Mouse (Mus musculus) forebrain, embryonic 16.5 days (tissue): ENCODE measurements around the gene Rgma. TPM values are rescaled to one million over a fixed set of nuclear protein-coding genes. Genes with fewer than 3 reads are reported as not detected.

Experiments used
- ATAC-seq: fragments of 200-750 bp; cut with Nextera tagmentation; 2 replicates; pipeline ENCODE4 v1.8.0; 2017; ENCODE audit warnings: mild to moderate bottlenecking, moderate library complexity
- H3K27ac ChIP-seq: fragments of 300-500 bp; sonication (generic); 2 replicates; pipeline ENCODE4 v1.5.1; 2014; ENCODE audit warnings: low read length, control low read depth
- H3K27me3 ChIP-seq: fragments of 300-500 bp; sonication (generic); replicated peaks from 2 replicates; pipeline ENCODE4 v1.6.1; 2014; ENCODE audit warnings: low read length; ENCODE audit not compliant: control insufficient read depth, insufficient read depth
- H3K36me3 ChIP-seq: fragments of 300-500 bp; sonication (generic); 2 replicates; pipeline ENCODE4 v1.6.1; 2014; ENCODE audit not compliant: control insufficient read depth, insufficient read depth
- H3K4me1 ChIP-seq: fragments of 300-500 bp; sonication (generic); replicated peaks from 2 replicates; pipeline ENCODE4 v1.6.1; 2014; ENCODE audit warnings: low read length; ENCODE audit not compliant: control insufficient read depth, insufficient read depth
- H3K4me2 ChIP-seq: fragments of 300-500 bp; sonication (generic); 2 replicates; pipeline ENCODE4 v1.6.1; 2014; ENCODE audit warnings: mild to moderate bottlenecking, low read length, control low read depth
- H3K4me3 ChIP-seq: fragments of 300-500 bp; sonication (generic); replicated peaks from 2 replicates; pipeline ENCODE4 v1.5.1; 2014; ENCODE audit warnings: mild to moderate bottlenecking, low read length, control low read depth
- H3K9ac ChIP-seq: fragments of 300-500 bp; sonication (generic); replicated peaks from 2 replicates; pipeline ENCODE4 v1.6.1; 2014; ENCODE audit warnings: low read depth, low read length, control low read depth
- H3K9me3 ChIP-seq: fragments of 300-500 bp; sonication (generic); 2 replicates; pipeline ENCODE4 v1.6.1; 2016; ENCODE audit warnings: low read length; ENCODE audit not compliant: control insufficient read depth
- WGBS: fragments of 180-500 bp; shearing (Covaris S2); extraction: QIAGEN DNeasy Blood & Tissue Kit; methylation state at CpG from one replicate; pipeline ENCODE4 v1.1.7; 2014; 5-methylcytosine and 5-hydroxymethylcytosine counted together
- polyA plus RNA-seq: library from polyadenylated mRNA; unstranded; fragments of >200 nt; fragmentation: Nextera tagmentation; extraction: Ambion mirVana; gene quantifications from 2 replicates; pipeline ENCODE4 v1.2.1, GENCODE M21; 2015

The Rgma gene
- polyA plus RNA-seq, result 22.2 and 23.1 TPM in 2 replicates

- Histone ChIP-seq H3K9ac (peak within 1 kb of the TSS; percentile 84), H3K9me3 (no peaks in the 10 kb centered on the region), H3K4me3 (peak within 1 kb of the TSS; percentile 73), H3K27ac (peak within 1 kb of the TSS; percentile 82), H3K36me3 (no peaks in the 10 kb centered on the region), H3K4me1 (peaks cover 45% of the 10 kb centered on the region), H3K27me3 (0 out of 2 replicates have a peak, but pooled peaks cover 4% of the 10 kb centered on the region), H3K4me2 (peak within 1 kb of the TSS; percentile 87)
- peak; percentile 84 for ATAC-seq
- 0% methylated on average over 65 of the region's 85 CpGs for WGBS
Measured at GRCm38 (mm10) chr7:73375257-73376100, at the start of gene Rgma. Gene Rgma (plus strand): TSS chr7:73375509.

DNA sequence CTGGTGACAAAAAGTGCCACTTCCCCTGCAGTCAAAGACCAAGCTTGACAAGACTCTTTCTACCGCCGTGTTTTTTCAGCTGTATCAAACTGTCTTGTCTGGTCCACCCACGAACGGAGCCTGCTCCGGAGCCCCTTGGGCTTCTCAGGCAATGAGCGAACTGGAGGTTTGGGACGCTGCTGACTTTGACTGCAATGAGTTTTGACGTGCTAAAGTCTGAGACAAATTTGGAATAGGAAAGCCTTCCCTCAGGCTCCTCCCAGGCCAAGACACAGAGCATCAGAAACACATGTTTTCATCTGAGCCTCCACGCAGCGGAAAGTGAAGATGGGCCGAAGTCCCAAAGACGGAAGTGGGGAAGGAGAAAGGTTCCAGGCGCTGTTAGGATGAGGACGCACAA, 49.1 kb upstream of the Rgma start:
- 93% methylated on average over 14 of the region's 14 CpGs for WGBS

DNA sequence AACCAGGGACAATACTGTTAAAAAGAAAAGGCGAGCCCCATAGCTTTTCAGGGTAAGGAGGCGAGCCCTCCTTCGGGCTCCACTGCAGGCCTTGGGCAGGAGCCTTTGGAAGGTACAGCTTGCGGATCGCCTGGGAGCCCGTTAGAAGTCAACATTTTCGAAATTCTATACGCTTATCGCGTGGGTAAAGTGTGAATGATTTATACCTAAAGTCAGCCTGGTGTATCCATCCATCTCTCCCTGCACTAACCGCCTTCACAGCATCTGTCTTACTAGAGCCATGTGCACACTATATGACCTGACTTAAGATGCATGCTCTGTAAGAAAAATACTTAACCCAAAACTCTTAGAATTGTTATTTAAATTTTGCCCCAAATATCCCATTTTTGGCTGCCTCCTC, 48.6 kb upstream of the Rgma start:
- H3K4me3 ChIP-seq, result no peak overlapping the region
- H3K4me1 ChIP-seq, result no peaks in the 10 kb centered on the region
- H3K36me3 ChIP-seq, result no peaks in the 10 kb centered on the region
- no peaks in the 10 kb centered on the region for H3K9me3 ChIP-seq
- no peak for ATAC-seq
- 93% methylated on average over 11 of the region's 11 CpGs for WGBS
- no peak overlapping the region for H3K4me2 ChIP-seq
- no peak overlapping the region for H3K27ac ChIP-seq
- no peaks in the 10 kb centered on the region for H3K27me3 ChIP-seq
- no peak overlapping the region for H3K9ac ChIP-seq

More for the DNA sequence above, 49.1 kb upstream of the Rgma start:
- H3K4me1 ChIP-seq, result no peaks in the 10 kb centered on the region
- H3K27me3 ChIP-seq, result no peaks in the 10 kb centered on the region
- H3K9ac ChIP-seq, result no peak overlapping the region
- no peak overlapping the region for H3K4me2 ChIP-seq
- no peak overlapping the region for H3K27ac ChIP-seq
- H3K4me3 ChIP-seq, result no peak overlapping the region
- no peaks in the 10 kb centered on the region for H3K9me3 ChIP-seq
- no peaks in the 10 kb centered on the region for H3K36me3 ChIP-seq
- no peak for ATAC-seq

DNA sequence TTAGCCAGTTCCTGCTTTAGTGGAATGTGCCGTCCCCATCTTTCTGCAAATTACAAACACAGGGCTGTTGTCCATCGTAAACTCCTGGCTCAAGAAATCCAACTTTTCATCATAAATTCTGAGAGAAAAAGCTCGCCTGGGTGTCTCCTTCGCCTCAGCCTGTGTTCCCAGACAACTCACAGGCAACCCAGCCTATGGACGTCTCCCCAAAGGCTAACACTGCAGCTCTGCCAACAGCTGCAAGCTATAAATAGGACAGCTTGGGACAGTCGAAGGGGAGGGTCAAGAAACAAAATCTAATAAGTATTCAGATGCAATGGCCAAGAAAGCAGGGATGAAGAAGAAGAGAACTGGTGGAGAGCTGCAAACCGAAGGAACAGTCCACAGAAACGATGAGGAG, 48.1 kb upstream of the Rgma start:
- Histone ChIP-seq H3K27ac (no peak overlapping the region), H3K9me3 (no peaks in the 10 kb centered on the region), H3K36me3 (no peaks in the 10 kb centered on the region), H3K4me1 (no peaks in the 10 kb centered on the region), H3K4me2 (no peak overlapping the region), H3K27me3 (no peaks in the 10 kb centered on the region), H3K9ac (no peak overlapping the region), H3K4me3 (no peak overlapping the region)
- no peak for ATAC-seq
- WGBS, result 80% methylated on average over 8 of the region's 8 CpGs

DNA sequence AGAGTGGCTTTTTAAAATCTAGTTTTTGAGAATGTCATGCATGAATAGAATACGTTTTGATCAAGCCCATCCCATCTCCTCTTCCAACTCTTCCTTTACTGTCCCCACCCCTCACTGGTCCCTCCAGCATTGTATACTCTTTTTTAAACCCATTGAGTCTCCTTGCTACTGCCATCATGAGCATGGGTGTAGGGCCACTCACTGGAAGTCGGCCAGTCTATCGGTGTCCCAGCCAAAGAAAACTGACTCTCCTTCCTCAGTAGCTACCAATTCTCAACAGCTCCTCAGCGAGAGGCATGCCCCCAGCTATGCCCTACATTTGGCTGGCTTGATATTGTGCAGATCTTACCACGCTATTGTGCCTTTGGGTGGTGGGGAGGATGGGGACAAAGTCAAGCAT, 47.7 kb upstream of the Rgma start:
- no peak for ATAC-seq
- 90% methylated on average over 5 of the region's 5 CpGs for WGBS

GRCm38 (mm10) chr7:73328653-73329207, 46.6 kb upstream of the Rgma start:
- Histone ChIP-seq H3K4me1 (peaks cover 4% of the 10 kb centered on the region; the same call in 1 of the 2 replicates), H3K36me3 (no peaks in the 10 kb centered on the region), H3K27ac (no peak overlapping the region), H3K4me3 (no peak overlapping the region), H3K9me3 (no peaks in the 10 kb centered on the region), H3K4me2 (no peak overlapping the region), H3K9ac (no peak overlapping the region), H3K27me3 (no peaks in the 10 kb centered on the region)
- no peak for ATAC-seq
- 37% methylated on average over 5 of the region's 5 CpGs for WGBS

More for the DNA sequence above, 47.7 kb upstream of the Rgma start:
- Histone ChIP-seq H3K9me3 (no peaks in the 10 kb centered on the region), H3K4me1 (no peaks in the 10 kb centered on the region), H3K4me2 (no peak overlapping the region), H3K36me3 (no peaks in the 10 kb centered on the region), H3K4me3 (no peak overlapping the region), H3K27ac (no peak overlapping the region), H3K9ac (no peak overlapping the region), H3K27me3 (no peaks in the 10 kb centered on the region)

DNA sequence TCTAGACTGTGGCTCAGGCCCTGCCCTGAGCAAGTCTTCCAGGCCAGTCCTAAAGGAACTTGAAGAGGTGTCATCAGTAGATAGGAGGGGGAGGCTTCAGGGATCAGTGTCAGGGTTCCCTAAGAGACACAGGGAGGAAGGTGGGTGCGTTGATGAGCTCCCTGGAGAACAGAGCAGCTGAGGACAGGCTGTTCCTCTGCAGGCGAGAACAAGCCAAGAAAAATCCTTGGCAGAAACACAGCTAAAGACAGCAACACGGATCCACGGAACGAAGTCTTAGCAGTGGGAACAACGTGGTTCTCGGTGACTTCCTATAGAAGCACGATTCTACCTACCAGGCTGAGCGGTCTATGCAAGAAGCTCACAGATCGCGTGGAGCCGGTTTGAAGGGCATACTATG, 44.6 kb upstream of the Rgma start:
- H3K27me3 ChIP-seq, result no peaks in the 10 kb centered on the region
- H3K36me3 ChIP-seq, result no peaks in the 10 kb centered on the region
- H3K27ac ChIP-seq, result no peak overlapping the region
- H3K4me2 ChIP-seq, result no peak overlapping the region
- peaks cover 12% of the 10 kb centered on the region for H3K4me1 ChIP-seq
- H3K4me3 ChIP-seq, result no peak overlapping the region
- no peaks in the 10 kb centered on the region for H3K9me3 ChIP-seq
- no peak for ATAC-seq
- H3K9ac ChIP-seq, result no peak overlapping the region
- 81% methylated on average over 12 of the region's 12 CpGs for WGBS

GRCm38 (mm10) chr7:73331645-73332044, 43.7 kb upstream of the Rgma start:
- no peak overlapping the region for H3K4me2 ChIP-seq
- 64% methylated on average over 7 of the region's 7 CpGs for WGBS
- no peak overlapping the region for H3K4me3 ChIP-seq
- no peaks in the 10 kb centered on the region for H3K9me3 ChIP-seq
- H3K9ac ChIP-seq, result no peak overlapping the region
- no peak overlapping the region for H3K27ac ChIP-seq
- H3K36me3 ChIP-seq, result no peaks in the 10 kb centered on the region
- H3K27me3 ChIP-seq, result no peaks in the 10 kb centered on the region
- H3K4me1 ChIP-seq, result peaks cover 12% of the 10 kb centered on the region
- no peak for ATAC-seq

- Histone ChIP-seq H3K9me3 (no peaks in the 10 kb centered on the region), H3K4me1 (peaks cover 12% of the 10 kb centered on the region), H3K9ac (no peak overlapping the region), H3K36me3 (no peaks in the 10 kb centered on the region), H3K4me3 (no peak overlapping the region), H3K27ac (no peak overlapping the region), H3K27me3 (no peaks in the 10 kb centered on the region), H3K4me2 (no peak overlapping the region)
- 62% methylated on average over 12 of the region's 12 CpGs for WGBS
- ATAC-seq, result no peak
Measured at GRCm38 (mm10) chr7:73333398-73333988, 41.8 kb upstream of the Rgma start.
